Mouse (Mus musculus): Measurements from ENCODE around the gene Tacr1. TPM values are rescaled to one million over a fixed set of nuclear protein-coding genes. Genes with fewer than 3 reads are reported as not detected.

Tacr1 gene
- not detected for polyA plus RNA-seq (2012; fragmentation: generic; extraction: Trizol)
- long read RNA-seq, experiment 1 = 0 reads
- long read RNA-seq, experiment 2 = 0 reads

- TF ChIP-seq CTCF (IDR thresholded peaks at IDR 0.05; ENCODE audit: control insufficient read depth, insufficient read depth, insufficient read length) (no peak), FOSL1 (IDR thresholded peaks at IDR 0.05; ENCODE audit: insufficient read depth, low read length, poor library complexity, severe bottlenecking) (no peak), MYOG (IDR thresholded peaks at IDR 0.05; ENCODE audit: control insufficient read depth, extremely low read depth, insufficient read length) (no peak), MYOD1 (IDR thresholded peaks at IDR 0.05; ENCODE audit: control insufficient read depth, insufficient read length, low read depth) (no peak), USF1 (IDR thresholded peaks at IDR 0.05; ENCODE audit: low read depth) (no peak), MAX (IDR thresholded peaks at IDR 0.05) (no peak), CEBPB (IDR thresholded peaks at IDR 0.05; ENCODE audit: low read depth) (no peak)
Observed at GRCm38 (mm10) chr6:82401595-82402451, at the start of gene Tacr1. Gene Tacr1 (plus strand): TSS chr6:82402334.

DNA sequence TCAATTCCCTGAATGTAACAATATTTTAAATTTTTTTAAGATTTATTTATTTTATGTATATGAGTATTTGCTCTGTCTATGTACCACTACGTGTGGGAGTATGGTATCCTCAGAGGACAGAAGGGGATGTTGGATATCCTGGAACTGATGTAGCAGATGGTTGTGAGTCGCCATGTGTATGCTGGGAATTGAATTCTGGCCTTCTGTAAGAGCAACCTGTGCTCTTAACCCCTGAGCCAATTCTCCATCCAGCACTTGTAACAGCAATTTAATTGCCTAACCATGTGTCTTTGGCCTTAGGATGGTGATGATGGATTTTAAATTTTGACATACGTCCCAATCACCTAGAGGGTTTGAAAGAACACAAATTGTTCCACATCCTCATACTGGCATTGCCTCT is 26.0 kb upstream of the Tacr1 start:
- H3ac ChIP-seq (ENCODE audit: control insufficient read depth, insufficient read length, low read depth) = no peak overlapping the region
- TF ChIP-seq CTCF (IDR thresholded peaks at IDR 0.05; ENCODE audit: control insufficient read depth, insufficient read depth, insufficient read length) (no peak), USF1 (IDR thresholded peaks at IDR 0.05; ENCODE audit: low read depth) (no peak), FOSL1 (IDR thresholded peaks at IDR 0.05; ENCODE audit: insufficient read depth, low read length, poor library complexity, severe bottlenecking) (no peak), CEBPB (IDR thresholded peaks at IDR 0.05; ENCODE audit: low read depth) (no peak), MYOD1 (IDR thresholded peaks at IDR 0.05; ENCODE audit: control insufficient read depth, insufficient read length, low read depth) (no peak), MYOG (IDR thresholded peaks at IDR 0.05; ENCODE audit: control insufficient read depth, extremely low read depth, insufficient read length) (no peak), MAX (IDR thresholded peaks at IDR 0.05) (no peak)
- no peaks in the 10 kb centered on the region for H3K36me3 ChIP-seq (ENCODE audit: control insufficient read depth, insufficient read depth)
- no peaks in the 10 kb centered on the region for H3K79me3 ChIP-seq (ENCODE audit: low read depth)
- no peak overlapping the region for H3K4me3 ChIP-seq (ENCODE audit: insufficient read depth, poor library complexity, severe bottlenecking)
- no peaks in the 10 kb centered on the region for H3K79me2 ChIP-seq (ENCODE audit: control insufficient read depth, insufficient read depth)
- no peaks in the 10 kb centered on the region for H3K27me3 ChIP-seq (ENCODE audit: control insufficient read depth, insufficient read depth, insufficient read length)

More at GRCm38 (mm10) chr6:82401595-82402451, at the start of gene Tacr1:
- no peaks in the 10 kb centered on the region for H3K36me3 ChIP-seq (ENCODE audit: control insufficient read depth, insufficient read depth)
- H3K27me3 ChIP-seq (ENCODE audit: control insufficient read depth, insufficient read depth, insufficient read length) = peaks cover 25% of the 10 kb centered on the region
- H3K4me3 ChIP-seq (ENCODE audit: insufficient read depth, poor library complexity, severe bottlenecking) = no peak within 1 kb of the TSS
- no peak within 1 kb of the TSS for H3ac ChIP-seq (ENCODE audit: control insufficient read depth, insufficient read length, low read depth)
- no peaks in the 10 kb centered on the region for H3K79me3 ChIP-seq (ENCODE audit: low read depth)
- H3K79me2 ChIP-seq (ENCODE audit: control insufficient read depth, insufficient read depth) = no peaks in the 10 kb centered on the region

DNA sequence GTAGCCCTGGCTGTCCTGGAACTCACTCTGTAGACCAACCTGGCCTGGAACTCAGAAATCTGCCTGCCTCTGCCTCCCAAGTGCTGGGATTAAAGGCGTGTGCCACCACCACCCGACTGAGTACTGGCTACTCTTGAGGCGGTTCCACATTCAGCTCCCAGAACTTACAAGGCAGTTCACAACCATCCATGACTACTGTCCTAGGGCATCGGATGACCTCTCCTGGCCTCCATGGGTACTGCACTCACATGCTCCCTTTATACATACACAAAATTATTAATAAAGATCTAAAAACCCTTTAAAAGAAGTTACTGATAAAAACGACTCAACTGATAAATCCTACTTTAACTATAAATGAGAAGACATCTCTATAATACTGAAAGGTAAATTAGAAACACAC is 18.6 kb upstream of the Tacr1 start:
- Histone ChIP-seq H3K79me3 (ENCODE audit: low read depth) (no peaks in the 10 kb centered on the region), H3K27me3 (ENCODE audit: control insufficient read depth, insufficient read depth, insufficient read length) (no peaks in the 10 kb centered on the region), H3K36me3 (ENCODE audit: control insufficient read depth, insufficient read depth) (no peaks in the 10 kb centered on the region), H3K79me2 (ENCODE audit: control insufficient read depth, insufficient read depth) (no peaks in the 10 kb centered on the region), H3K4me3 (ENCODE audit: insufficient read depth, poor library complexity, severe bottlenecking) (no peak overlapping the region), H3ac (ENCODE audit: control insufficient read depth, insufficient read length, low read depth) (no peak overlapping the region)
- TF ChIP-seq FOSL1 (IDR thresholded peaks at IDR 0.05; ENCODE audit: insufficient read depth, low read length, poor library complexity, severe bottlenecking) (no peak), CTCF (IDR thresholded peaks at IDR 0.05; ENCODE audit: control insufficient read depth, insufficient read depth, insufficient read length) (no peak), USF1 (IDR thresholded peaks at IDR 0.05; ENCODE audit: low read depth) (no peak), MAX (IDR thresholded peaks at IDR 0.05) (no peak), CEBPB (IDR thresholded peaks at IDR 0.05; ENCODE audit: low read depth) (no peak), MYOG (IDR thresholded peaks at IDR 0.05; ENCODE audit: control insufficient read depth, extremely low read depth, insufficient read length) (no peak), MYOD1 (IDR thresholded peaks at IDR 0.05; ENCODE audit: control insufficient read depth, insufficient read length, low read depth) (no peak)

DNA sequence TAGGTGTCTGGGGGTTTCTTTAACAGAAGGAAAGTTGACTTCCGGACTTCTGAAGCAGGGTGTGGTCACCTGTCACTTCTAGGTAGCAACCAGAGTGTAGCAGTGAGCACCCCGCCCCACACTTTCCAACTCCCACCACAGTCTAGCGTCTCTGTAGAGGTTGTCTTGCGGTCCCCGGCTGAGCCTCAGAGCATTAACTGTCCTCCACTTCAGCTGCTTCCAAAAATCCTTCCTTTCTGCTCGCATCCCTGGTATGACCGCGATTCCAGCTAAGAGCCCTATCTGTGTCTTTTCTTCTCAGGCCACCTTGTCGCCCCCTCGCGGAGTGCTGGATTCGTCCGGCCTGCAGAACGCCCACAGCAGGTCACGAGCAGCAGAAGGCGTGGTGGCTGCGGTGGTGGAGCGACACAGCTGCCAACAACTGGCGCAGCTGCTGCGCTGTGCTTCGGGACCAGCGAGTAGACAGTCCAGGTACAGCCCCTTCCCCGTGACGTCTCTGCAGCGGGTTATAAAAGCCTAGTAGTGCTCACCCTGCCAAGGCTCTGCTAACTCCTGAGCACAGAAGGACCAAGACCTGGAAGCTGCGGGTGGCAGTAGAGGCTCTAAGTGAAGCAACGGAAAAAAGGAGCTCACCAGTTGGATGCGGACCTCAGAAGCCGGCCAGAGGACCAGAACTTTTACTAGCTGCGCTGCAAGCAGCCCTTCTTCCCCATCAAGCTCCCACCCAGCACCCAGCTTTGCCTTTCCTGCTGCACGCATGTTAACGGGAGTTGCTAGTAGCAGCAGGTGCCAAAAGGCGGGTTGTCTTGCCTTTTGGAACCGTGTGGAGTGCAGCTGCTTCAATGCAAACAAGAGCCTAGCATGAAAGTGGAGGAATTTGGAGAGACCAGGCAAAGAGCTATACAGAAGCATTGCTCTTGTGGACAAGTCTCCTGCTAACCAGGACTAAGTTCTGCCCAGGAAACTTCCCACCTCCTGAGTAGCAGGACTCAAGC is 664 bp downstream of the Tacr1 start:
- TF ChIP-seq CEBPB (IDR thresholded peaks at IDR 0.05; ENCODE audit: low read depth) = no peak
- no peak for TF ChIP-seq CTCF (IDR thresholded peaks at IDR 0.05; ENCODE audit: control insufficient read depth, insufficient read depth, insufficient read length)
- no peak for TF ChIP-seq USF1 (IDR thresholded peaks at IDR 0.05; ENCODE audit: low read depth)
- no peak for TF ChIP-seq MAX (IDR thresholded peaks at IDR 0.05)
- TF ChIP-seq MYOG (IDR thresholded peaks at IDR 0.05; ENCODE audit: control insufficient read depth, extremely low read depth, insufficient read length) = no peak
- no peak for TF ChIP-seq FOSL1 (IDR thresholded peaks at IDR 0.05; ENCODE audit: insufficient read depth, low read length, poor library complexity, severe bottlenecking)
- TF ChIP-seq MYOD1 (IDR thresholded peaks at IDR 0.05; ENCODE audit: control insufficient read depth, insufficient read length, low read depth) = no peak
- Histone ChIP-seq H3K27me3 (ENCODE audit: control insufficient read depth, insufficient read depth, insufficient read length) (peaks cover 25% of the 10 kb centered on the region), H3K36me3 (ENCODE audit: control insufficient read depth, insufficient read depth) (no peaks in the 10 kb centered on the region), H3K4me3 (ENCODE audit: insufficient read depth, poor library complexity, severe bottlenecking) (no peak overlapping the region), H3K79me3 (ENCODE audit: low read depth) (no peaks in the 10 kb centered on the region), H3K79me2 (ENCODE audit: control insufficient read depth, insufficient read depth) (no peaks in the 10 kb centered on the region), H3ac (ENCODE audit: control insufficient read depth, insufficient read length, low read depth) (no peak overlapping the region)

- H3K4me3 ChIP-seq (ENCODE audit: insufficient read depth, poor library complexity, severe bottlenecking) = no peak overlapping the region
- H3K27me3 ChIP-seq (ENCODE audit: control insufficient read depth, insufficient read depth, insufficient read length) = no peaks in the 10 kb centered on the region
- TF ChIP-seq FOSL1 (IDR thresholded peaks at IDR 0.05; ENCODE audit: insufficient read depth, low read length, poor library complexity, severe bottlenecking) (no peak), MAX (IDR thresholded peaks at IDR 0.05) (no peak), CTCF (IDR thresholded peaks at IDR 0.05; ENCODE audit: control insufficient read depth, insufficient read depth, insufficient read length) (no peak), USF1 (IDR thresholded peaks at IDR 0.05; ENCODE audit: low read depth) (no peak), MYOG (IDR thresholded peaks at IDR 0.05; ENCODE audit: control insufficient read depth, extremely low read depth, insufficient read length) (no peak), MYOD1 (IDR thresholded peaks at IDR 0.05; ENCODE audit: control insufficient read depth, insufficient read length, low read depth) (no peak), CEBPB (IDR thresholded peaks at IDR 0.05; ENCODE audit: low read depth) (no peak)
- no peaks in the 10 kb centered on the region for H3K36me3 ChIP-seq (ENCODE audit: control insufficient read depth, insufficient read depth)
- H3K79me2 ChIP-seq (ENCODE audit: control insufficient read depth, insufficient read depth) = no peaks in the 10 kb centered on the region
- no peaks in the 10 kb centered on the region for H3K79me3 ChIP-seq (ENCODE audit: low read depth)
- H3ac ChIP-seq (ENCODE audit: control insufficient read depth, insufficient read length, low read depth) = no peak overlapping the region
Observed at GRCm38 (mm10) chr6:82418367-82418766, 16.2 kb downstream of the Tacr1 start.
